Mouse (Mus musculus) brain, embryonic 14.5 days (tissue): ENCODE measurements at regions not wholly inside any gene's neighbourhood (a gene's known extent, or its start where the extent isn't known, plus 50 kb on each side); places are given as distances from the start of the nearest gene placed in this dataset.

Source experiments
- CTCF ChIP-seq: fragments of 200-500 bp; IDR thresholded peaks from 2 replicates; pipeline ENCODE4 v1.5.1; 2012; ENCODE audit warnings: inconsistent platforms, mild to moderate bottlenecking, moderate library complexity, borderline replicate concordance; ENCODE audit not compliant: insufficient read depth, insufficient read length; ENCODE audit errors: extremely low read depth
- POLR2A ChIP-seq: fragments of 200-500 bp; IDR thresholded peaks from 2 replicates; pipeline ENCODE4 v1.6.1; 2012; ENCODE audit warnings: mild to moderate bottlenecking, inconsistent platforms, borderline replicate concordance; ENCODE audit not compliant: poor library complexity, insufficient read depth, insufficient read length, severe bottlenecking; ENCODE audit errors: extremely low read depth

DNA sequence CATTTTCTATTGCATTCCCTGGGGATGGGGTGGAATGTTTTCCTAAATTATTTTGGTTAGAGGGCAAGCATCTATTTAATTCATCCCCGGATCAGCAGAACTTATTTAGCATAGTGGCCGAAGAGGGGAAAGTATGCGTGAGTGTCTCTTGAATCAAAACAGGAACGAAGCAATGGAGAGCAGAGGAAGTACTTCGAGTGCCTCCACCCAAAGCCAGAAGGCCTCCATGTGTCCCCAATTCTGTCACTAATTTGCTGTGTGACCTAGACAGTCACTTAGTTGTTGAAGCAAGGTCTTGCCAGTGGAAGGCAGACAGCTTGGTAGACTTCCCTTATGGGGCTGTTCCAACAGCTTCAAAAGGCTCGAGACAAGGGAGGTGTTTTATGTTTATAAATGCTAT lies 233.3 kb downstream of the Pten start:
- no peak for TF ChIP-seq CTCF
- no peak for TF ChIP-seq POLR2A
